Mouse (Mus musculus): ENCODE results near the gene Snrpf.
"Not testable (repeated sequence)": the region's sequence is repeated elsewhere in the genome, so short reads cannot be mapped to it uniquely, and the experiment has no call there.

The Snrpf gene

DNA sequence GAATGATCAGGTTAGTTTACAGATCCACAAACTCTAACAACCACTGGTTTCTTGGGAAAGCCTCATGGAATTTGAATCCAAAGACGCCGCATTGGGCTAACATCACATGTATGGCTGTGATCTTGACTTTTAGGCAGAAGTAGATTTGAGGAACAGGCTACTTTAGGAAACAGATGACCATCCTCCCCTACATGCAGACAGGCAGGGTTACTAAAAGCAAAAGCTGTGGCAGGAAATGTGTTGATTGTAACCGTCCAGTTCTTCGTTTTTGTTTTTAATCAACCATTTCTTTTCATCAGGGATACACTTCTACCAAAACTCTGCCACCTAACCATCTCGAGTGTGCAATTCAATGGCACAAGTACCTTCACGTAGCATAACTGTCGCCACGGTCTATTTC is 13.5 kb downstream of the Snrpf start:
- DNase-seq (ENCODE audit: low read depth, low spot score): no peak

DNA sequence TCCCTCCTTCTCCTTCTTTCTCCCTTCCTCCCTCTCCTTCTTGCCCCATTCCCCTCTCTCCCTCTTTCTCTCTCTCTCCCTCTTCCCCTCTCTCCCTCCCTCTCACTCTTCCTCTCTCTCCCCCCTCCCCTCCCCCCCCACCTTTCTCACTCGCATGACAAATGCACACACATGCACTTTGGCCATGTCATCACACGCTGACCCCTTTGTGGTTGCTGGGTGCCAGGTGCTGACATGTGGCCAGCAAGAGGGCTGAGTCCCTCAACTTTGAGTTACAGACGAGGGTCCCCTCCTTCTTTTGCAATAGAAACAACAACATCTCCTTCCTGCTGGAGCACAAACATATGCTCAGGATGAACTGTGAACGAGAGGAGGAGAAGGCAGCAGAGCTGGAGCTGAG is 14.5 kb downstream of the Snrpf start:
- no peak for DNase-seq (ENCODE audit: low read depth, low spot score)

DNA sequence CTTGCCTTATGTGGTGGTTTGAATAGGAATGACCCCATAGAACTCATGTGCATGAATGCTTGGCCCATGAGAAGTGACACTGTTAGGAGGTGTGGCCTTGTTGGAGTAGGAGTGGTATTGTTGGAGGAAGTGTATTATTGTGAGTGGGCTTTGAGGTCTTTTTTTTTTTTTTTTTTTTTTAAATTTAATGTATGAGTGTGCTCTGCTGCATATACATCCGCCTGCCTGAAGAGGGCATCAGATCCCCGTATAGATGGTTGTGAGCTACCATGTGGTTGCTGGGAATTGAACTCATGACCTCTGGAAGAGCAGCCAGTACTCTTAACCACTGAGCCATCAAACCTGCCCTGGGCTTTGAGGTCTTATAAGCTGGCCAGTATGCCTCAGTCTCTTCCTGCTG is 17.3 kb downstream of the Snrpf start:
- DNase-seq (ENCODE audit: low read depth, low spot score): no peak

DNA sequence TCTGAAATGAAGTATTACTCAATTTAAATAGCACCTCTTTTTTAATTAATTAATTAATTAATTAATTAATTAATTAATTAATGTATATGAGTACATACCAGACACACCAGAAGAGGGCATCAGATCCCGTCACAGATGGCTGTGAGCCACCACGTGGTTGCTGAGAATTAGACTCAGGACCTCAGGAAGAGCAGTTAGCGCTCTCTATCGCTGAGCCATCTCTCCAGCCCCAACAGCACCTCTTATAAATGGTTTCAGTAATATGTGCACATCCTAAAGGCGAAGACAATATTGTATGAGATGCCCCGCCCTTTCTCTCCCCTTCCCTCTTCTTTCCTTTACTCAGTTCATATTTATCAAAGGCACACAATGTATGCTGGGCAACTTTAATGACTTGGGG is 20.8 kb downstream of the Snrpf start:
- DNase-seq (ENCODE audit: low read depth, low spot score): no peak

DNA sequence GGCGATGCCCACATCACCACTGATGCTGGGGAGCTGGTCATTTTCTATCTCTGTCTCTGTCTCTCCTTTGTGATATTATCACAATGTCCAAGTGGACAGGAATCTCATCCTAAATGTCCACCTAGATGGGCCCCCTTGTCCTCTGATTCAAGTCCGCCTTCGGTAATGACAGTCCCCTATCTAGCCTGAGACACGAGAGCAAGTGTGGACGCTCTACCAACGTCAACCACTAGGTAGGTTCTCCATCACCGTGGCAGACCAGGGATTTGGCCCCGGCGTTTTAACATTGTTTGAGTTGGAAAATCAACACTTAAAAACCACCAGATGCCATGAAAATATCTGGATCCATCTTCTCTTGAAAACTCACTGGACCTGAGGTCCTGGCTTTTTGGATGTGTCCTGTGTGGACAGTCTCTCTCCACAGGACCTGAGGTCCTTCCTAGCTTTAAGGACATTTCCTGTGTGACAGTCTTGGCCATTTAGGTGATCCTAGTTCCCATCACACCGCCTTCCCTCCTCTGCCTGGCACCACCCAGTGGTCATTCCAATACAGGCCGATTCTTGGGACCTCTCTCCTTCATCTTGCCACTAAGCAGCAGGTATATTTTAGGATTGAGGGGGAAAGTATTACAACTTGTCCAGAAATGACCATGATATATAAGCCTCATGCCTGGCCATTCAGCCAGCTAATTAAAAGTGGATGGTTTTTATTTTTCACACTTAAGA is 21.5 kb downstream of the Snrpf start:
- DNase-seq (ENCODE audit: low read depth, low spot score): no peak

DNA sequence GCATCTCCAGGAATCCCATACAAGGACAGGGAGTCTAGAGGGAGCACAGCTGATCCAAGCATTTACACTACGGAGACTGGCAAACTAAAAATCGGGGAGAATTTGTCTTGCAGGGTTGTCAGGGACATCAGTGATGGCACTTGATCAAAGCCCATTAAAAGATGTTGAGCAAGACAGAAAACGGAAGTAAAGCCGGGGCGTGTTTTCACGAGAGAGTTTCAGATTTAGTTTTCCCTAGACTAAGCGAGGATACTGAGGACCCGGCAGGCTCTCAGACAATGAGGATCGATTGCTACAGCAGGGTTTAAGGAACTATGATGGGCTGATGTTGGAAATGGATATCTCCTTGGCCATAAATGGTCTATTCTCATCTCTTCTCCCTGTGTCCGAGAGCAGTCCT is 22.4 kb downstream of the Snrpf start:
- no peak for DNase-seq (ENCODE audit: low read depth, low spot score)

DNA sequence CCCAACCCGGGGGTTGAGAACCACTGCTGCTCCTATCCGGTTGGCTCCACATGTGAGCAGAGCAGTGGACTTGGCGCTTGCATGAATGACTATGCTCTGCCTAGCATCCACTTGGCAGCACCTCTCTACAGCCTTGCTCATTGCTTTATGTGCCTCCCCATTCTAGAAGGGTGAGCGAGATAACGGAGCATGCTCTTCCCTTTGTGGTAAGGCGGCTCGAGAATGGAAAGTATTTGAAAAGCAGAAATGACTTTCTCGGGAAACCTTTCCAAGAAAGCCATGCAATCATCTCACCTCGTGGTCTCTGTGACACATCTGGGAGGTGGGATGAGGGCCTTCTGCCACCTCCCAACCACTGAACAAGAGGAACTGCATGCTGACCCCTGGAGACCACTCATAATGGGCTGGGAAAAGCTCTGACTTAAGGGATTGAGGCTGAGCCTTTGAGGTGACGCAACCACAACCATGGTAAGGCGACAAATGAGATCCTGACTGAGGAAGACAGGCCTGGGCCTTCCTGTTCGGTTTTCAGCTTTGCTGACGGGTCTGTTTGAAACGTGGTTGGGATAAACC is 24.9 kb downstream of the Snrpf start:
- no peak for DNase-seq (ENCODE audit: low read depth, low spot score)

DNA sequence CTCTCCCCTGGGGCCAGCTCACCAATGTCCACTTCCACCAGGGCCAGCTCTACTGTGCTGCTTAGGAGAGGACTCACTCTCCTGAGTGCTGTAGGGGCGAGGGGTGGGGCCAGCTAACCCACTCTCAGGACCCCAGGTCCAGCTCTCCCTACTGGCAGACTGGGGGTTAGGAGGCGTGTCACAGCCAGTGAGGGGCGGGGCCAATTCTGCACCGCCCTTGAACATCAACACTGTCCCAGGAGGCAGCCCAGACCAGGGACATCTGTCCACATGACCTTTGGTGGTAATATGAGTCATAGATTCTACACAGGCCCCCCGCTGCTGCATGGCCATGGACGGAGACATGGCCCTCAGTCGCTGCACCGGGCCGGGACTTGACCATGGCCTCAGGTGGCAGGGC is 29.7 kb downstream of the Snrpf start:
- no peak for DNase-seq (ENCODE audit: low read depth, low spot score)

DNA sequence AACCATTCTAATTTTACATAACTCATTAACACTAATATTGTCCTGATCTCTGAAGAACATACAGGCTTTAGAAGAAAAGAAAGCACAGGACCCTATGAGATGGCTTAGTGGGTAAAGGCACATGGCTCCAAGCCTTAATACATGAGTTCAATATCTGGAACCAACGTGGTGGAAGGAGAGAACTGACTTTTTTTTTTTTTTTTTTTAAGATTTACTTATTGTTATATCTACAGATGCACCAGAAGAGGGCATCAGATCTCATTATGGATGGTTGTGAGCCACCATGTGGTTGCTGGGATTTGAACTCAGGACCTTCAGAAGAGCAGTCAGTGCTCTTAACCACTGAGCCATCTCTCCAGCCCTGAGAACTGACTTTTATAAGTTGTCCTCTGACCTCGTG is 31.5 kb downstream of the Snrpf start:
- not testable (repeated sequence) for DNase-seq (ENCODE audit: low read depth, low spot score)

DNA sequence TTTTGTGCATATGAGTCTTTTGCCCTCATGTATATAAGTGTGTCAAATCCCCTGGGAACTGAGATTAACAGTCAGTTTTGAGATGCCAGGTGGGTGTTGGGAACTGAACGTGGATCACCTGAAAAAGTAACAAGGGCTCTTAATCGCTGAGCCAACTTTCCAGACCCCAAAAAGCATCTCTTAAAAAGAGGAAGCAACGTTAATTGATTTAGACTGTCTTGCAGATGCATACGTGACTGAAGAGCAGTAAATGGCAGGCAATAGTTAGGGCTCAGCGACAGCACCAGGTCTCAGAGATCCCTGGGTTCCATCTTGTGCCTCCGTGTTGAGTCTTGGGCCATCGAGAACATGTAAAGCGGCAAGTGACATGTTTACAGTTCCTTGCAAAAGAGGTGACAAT is 36.9 kb downstream of the Snrpf start:
- DNase-seq (ENCODE audit: low read depth, low spot score): no peak

DNA sequence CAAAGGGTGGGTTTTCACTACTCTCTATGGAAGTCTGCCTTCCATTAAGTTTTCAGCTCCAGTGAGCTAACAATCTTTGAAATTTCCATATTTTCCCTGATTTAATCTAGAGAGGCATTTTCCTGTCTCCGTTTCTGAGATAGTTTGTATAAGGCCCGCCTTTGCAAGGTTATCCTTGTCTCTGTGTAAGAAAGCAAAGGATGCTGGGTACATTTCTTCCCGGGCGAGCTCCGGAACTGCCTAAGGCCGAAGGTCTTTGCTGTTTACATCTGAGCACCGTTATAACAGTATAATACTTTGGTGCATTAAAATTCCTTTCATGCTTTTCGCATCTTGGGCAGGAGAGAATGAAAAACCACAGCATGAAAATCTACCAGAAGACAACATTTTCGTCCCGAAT is 39.7 kb downstream of the Snrpf start:
- no peak for DNase-seq (ENCODE audit: low read depth, low spot score)

DNA sequence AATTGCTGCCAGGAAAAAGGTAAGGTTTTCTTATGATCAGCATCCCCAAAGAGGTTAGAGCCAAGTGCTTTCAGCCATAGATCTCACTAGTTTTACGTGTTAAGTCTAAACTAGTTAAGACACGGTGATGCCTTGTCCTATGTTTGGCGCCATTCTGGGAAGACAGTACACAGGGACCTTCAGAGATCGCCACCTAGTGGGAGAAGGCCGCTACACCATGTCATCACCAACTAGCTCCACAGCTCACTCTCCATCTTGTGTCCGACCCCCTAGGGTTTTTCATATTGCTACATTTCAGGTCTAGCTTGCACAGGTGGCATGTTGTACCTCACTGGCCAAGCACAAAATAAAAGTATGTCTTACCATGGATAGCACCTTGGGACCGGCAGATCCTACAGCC is 40.5 kb downstream of the Snrpf start:
- DNase-seq (ENCODE audit: low read depth, low spot score): peak; percentile 54

DNA sequence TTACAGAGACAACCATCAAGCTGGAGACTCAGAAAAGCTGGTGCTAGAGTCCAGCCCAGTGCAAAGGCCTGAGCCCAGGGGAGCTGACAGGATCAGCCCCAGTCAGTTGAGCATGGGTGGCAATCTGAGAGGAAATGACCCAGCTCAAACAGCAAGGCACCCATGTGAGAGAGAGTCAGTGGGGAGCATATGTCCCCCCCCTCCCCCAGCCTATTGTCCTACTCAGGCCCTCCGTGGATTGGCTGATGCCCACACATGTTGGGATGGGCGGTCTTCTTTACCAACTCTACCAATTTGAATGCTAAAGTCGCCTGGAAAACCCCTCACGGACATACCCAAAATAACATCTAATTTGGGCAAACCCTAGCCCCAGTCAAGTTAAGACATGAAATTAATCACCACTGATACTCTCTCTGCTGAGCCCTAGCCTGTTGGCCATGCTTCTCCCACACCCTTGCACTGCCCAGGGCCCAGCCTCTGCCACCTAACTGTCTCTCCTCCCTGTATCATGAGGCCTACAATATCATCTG is 41.7 kb downstream of the Snrpf start:
- DNase-seq (ENCODE audit: low read depth, low spot score): no peak

DNA sequence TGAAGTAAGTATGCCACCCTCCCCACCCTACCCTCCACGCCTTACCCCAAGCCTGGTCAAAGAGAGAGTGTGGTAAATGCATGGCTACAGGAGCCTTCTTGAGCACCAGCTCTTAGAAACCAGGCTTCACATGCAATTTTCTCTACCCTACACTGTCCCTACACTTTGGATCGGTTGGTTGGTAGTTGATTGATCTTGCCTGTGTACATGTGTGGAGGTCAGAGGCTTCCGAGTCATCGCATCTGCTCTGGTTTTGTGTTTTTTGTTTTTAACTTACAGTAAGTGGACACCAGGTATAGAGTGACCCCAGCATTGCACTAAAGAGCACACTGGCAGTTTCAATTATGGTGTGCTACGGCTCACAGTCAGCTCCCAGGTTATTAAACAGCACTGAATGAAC is 45.3 kb downstream of the Snrpf start:
- no peak for DNase-seq (ENCODE audit: low read depth, low spot score)

DNA sequence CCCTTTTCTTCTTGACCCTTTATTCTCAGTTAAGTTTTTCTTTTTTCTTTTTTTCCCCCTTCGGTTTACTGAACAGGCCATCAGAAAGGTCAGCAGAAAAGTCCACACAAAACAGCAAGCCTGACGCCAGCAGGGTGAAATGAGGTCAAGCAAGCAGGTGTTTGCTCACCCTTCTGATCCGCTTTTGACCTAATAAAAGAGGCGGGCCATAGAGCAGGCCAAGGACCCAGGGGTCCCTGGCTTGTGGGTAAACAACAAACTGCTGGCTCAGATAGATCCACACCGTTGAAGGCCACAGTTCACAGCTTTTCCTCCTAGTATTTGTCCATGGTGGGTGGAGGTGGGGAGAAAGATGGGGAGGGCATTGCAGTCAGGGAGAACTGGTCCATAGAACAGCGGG is 46.3 kb downstream of the Snrpf start:
- DNase-seq (ENCODE audit: low read depth, low spot score): no peak

DNA sequence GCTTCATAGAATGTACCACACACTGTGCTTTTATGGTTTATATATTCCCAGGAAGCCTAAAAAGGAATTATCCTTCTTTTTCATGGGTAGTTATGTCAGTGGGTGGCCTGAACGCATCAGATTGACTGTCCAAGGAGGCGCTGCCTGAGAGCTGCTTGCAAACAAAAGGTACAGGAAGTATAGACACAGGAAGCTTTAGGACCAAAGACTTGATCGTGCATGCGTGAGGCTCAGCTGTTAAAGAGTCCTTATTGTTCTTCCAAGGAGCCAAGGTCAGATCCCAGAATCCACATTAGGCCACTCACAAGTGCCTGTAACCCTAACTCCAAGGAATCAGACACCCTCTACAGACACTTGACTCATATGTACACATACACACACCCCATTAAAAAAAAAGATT is 47.1 kb downstream of the Snrpf start:
- no peak for DNase-seq (ENCODE audit: low read depth, low spot score)

DNA sequence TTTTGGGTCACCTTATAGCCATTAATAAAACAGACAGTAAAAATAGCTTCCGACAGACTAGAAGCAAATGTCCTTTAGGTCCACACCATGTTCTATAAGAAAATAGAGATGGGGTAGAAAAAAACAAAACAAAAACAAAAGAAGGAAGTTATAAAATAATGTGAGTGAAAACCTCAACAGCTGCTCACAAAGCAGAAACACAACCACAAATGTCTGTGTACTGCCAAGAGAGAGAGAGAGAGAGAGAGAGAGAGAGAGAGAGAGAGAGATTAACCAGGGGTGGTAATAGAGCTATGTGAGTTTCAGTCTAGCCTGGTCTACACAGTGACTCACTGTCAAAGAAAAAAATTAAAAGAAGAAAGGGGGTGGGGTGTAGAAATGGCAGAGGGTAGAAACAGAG is 47.9 kb downstream of the Snrpf start:
- DNase-seq (ENCODE audit: low read depth, low spot score): no peak

DNA sequence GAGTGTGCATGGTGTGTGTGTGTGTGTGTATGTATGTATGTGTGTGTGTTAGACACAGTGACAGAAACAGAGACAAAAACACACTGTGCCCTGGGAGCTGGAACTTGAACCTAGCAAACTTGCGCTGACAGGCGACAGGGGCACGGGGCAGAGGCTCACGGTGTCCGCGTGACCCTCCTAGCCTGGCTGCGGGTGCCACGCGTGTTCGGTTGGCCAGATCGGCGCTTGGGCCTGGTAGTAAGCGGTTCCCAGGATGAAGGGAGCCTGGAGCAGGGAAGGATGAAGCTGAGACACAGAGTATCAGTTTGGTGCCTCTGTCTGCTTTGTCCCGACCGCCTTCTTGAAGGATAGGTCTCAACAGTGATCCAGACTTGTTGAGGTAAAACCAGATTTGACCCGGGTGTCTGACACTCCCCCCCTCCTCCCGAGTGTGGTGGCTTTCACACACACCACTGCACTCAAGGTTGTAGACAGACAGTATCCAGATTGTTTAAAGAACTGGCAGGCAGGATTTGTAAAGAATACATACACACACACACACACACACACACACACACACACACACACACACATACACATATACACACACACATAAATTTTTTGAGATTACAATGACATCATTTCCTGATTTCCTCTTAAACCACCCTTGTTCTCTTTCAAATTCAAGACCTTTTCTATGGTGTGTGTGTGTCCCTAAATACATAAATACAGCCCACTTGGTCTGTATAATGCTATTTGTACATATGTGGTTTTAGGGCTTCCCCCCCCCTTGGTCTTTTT is 48.9 kb downstream of the Snrpf start, which contains the start of gene Ccdc38:
TSS of gene Ccdc38 (plus strand) at position 202 of the 780 bp plus-strand sequence.
- DNase-seq (ENCODE audit: low read depth, low spot score): no peak

DNA sequence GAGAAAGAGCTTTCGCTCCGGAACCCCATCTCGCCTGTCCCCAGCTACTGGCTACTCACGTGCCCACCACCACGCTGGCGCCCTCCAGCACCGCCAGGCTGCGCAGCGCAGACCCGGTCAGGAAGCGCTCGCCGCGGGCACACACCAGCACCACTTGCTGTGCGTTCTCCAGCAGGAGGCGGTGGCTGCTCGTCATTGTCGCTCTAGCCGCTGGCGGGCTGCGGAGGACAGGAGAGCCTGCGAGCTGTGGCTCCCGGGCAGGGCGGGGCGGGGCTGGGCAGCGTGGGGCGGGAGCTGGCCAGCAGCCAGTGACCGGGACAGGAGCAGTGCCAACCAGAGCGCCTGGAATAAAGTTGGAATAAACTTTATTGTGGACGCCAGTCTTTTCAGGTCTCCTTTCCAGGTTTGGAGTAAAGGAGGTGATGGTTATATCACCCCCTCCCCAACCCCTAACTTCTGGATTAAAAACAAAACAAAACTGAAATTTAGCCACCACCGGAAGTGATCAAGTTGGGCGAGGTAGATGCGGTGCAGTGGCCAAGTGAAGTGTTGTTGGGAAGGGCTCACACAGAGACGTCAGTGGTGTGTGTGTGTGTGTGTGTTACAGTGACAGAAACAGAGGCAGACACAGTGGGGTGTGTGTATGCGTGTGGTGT is 49.6 kb downstream of the Snrpf start, which contains the start of gene Amdhd1:
TSS of gene Amdhd1 (minus strand) at position 259 of the 656 bp plus-strand sequence.
- DNase-seq (ENCODE audit: low read depth, low spot score): peak; percentile 36

DNA sequence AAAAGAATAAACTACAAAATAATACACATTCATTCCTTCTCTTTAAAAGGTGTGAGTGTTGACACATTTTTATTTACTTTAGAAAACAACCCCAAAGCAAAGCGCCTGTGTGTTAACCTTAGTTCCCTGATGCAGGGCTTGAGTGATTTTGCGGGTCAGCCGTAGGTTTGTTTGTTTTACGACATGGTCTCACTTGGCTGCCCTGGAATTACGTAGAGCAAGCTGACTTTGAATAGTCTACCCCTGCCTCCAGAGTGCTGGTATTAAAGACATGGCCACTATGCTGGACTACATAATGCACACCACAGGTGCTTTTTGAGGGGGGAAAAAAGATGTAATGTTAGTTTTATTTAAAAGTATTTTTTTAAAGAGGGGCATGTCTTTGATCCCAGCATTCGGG is 50.7 kb downstream of the Snrpf start:
- no peak for DNase-seq (ENCODE audit: low read depth, low spot score)

DNA sequence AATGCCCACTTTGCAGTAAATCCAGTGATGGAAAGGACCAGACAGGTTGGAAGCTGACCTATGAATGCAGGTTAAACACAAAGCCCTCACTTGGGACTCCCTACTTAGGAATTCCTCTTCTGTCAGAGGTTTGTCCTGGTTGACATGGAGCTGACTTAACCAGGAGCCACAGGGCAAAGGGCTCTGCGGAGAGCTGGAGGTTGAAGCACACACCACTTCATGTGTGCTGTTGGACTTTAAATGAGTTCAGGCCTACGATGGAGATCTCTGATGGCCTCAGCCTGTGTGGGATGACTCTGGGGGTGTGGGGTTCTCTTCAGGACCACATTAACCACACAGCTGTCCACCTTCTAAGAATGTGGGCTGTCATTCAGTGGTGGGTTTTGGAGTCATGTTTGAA is 51.2 kb downstream of the Snrpf start:
- DNase-seq (ENCODE audit: low read depth, low spot score): no peak

Measured in WW6 (cell line).